Mouse (Mus musculus) kidney, adult 2 months (tissue): ENCODE results near the gene P2rx2. TPM values are rescaled to one million over a fixed set of nuclear protein-coding genes. Genes with fewer than 3 reads are reported as not detected.

Experiments
- DNase-seq: peaks from one replicate; pipeline ENCODE4 v3.0.0; 2021
- H3K27ac ChIP-seq: fragments of 200-500 bp; 2 replicates; pipeline ENCODE4 v1.5.1; 2012; ENCODE audit warnings: low read depth, low read length, control low read depth, inconsistent platforms; ENCODE audit not compliant: insufficient read depth
- H3K27me3 ChIP-seq: fragments of 200-500 bp; replicated peaks from 2 replicates; pipeline ENCODE4 v1.6.1; 2012; ENCODE audit warnings: mild to moderate bottlenecking, moderate library complexity, low read length, inconsistent platforms; ENCODE audit not compliant: control insufficient read depth, insufficient read depth
- H3K36me3 ChIP-seq: fragments of 200-500 bp; 2 replicates; pipeline ENCODE4 v1.6.1; 2012; ENCODE audit warnings: mild to moderate bottlenecking, moderate library complexity, low read length, inconsistent platforms; ENCODE audit not compliant: control insufficient read depth, insufficient read depth
- H3K4me1 ChIP-seq: fragments of 200-500 bp; 2 replicates; pipeline ENCODE4 v1.6.1; 2011; ENCODE audit warnings: low read length; ENCODE audit not compliant: control insufficient read depth, insufficient read depth
- H3K4me3 ChIP-seq: fragments of 200-500 bp; 2 replicates; pipeline ENCODE4 v1.5.1; 2011; ENCODE audit warnings: mild to moderate bottlenecking, low read depth, low read length, control low read depth; ENCODE audit not compliant: insufficient read depth
- CTCF ChIP-seq: fragments of 200-500 bp; conservative IDR thresholded peaks from 2 replicates; pipeline ENCODE4 v1.5.1; 2011; ENCODE audit warnings: low read depth, mild to moderate bottlenecking, control low read depth, low read length, moderate library complexity, mixed read lengths; ENCODE audit not compliant: insufficient read depth, insufficient read length
- POLR2A ChIP-seq: fragments of 200-500 bp; IDR thresholded peaks from one replicate; pipeline ENCODE4 v1.6.1; 2011; ENCODE audit warnings: low read depth, low read length, control low read depth
- WGBS: fragments of 180-500 bp; shearing (Covaris S2); methylation state at CpG from one replicate; pipeline ENCODE4 v1.1.7; 2018; 5-methylcytosine and 5-hydroxymethylcytosine counted together
- polyA plus RNA-seq: library from polyadenylated mRNA; depleted of rRNA; stranded (reverse); fragments of >200 nt; gene quantifications from 2 replicates; pipeline ENCODE4 v1.2.3, GENCODE M21; 2012

P2rx2 gene
- polyA plus RNA-seq, 1 experiment: 0.59 TPM

DNA sequence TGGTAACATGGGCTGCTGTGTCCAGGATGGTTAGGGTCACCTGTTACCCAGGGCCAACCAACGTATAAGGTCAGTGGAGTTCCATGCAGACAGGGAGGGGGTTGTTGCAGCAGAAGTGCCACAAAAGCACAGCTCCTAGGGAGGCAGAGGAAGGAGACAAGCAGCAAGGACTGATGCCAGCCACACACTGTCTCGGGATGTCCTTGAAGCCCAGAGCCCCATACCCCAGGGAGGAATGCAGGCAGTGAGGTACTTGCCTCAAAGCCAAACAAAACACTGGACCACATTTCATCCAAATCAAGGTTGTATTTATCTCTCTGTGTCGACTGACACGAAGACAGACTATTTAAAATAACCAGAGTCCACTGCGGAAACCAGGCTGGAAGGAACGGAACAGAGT lies 18.5 kb upstream of the P2rx2 start:
- H3K36me3 ChIP-seq: no peaks in the 10 kb centered on the region
- DNase-seq: no peak
- no peak overlapping the region for H3K4me3 ChIP-seq
- no peak for TF ChIP-seq POLR2A
- no peak for TF ChIP-seq CTCF
- H3K4me1 ChIP-seq: no peaks in the 10 kb centered on the region
- H3K27ac ChIP-seq: no peak overlapping the region
- WGBS: 87% methylated on average over 6 of the region's 6 CpGs
- no peaks in the 10 kb centered on the region for H3K27me3 ChIP-seq

DNA sequence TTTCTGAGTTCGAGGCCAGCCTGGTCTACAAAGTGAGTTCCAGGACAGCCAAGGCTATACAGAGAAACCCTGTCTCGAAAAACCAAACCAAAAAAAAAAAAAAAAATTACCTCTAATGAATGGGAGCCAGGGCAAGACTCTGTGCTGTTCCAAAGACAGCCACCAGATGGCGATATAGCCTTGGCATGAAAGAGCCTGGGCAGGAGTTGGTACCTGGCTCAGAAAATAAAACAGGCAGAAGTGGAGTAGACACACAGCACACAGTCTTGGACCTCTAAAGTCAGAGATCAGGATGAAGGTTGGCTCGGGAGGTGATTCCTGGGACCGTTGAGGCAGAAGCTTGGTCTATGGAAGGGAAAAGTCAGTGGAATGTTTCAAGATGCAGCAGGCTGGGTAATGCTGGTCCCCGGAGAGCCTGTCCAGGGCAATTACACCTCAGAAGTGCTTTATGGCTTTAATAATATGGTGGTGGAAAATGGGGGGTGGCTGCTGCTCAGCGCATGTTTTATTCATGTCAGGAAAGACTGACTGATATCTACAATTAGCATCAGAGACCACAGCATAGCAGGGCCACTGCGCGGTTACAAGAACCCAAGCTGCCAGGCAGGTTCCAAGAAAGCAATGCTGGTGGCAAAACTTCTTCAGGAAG lies 14.6 kb upstream of the P2rx2 start:
- Histone ChIP-seq H3K4me3 (no peak overlapping the region), H3K36me3 (no peaks in the 10 kb centered on the region), H3K27ac (no peak overlapping the region), H3K4me1 (no peaks in the 10 kb centered on the region), H3K27me3 (no peaks in the 10 kb centered on the region)
- peak; percentile 81 for DNase-seq
- WGBS: 29% methylated on average over 9 of the region's 9 CpGs
- TF ChIP-seq POLR2A (no peak), CTCF (peak; percentile 85)

DNA sequence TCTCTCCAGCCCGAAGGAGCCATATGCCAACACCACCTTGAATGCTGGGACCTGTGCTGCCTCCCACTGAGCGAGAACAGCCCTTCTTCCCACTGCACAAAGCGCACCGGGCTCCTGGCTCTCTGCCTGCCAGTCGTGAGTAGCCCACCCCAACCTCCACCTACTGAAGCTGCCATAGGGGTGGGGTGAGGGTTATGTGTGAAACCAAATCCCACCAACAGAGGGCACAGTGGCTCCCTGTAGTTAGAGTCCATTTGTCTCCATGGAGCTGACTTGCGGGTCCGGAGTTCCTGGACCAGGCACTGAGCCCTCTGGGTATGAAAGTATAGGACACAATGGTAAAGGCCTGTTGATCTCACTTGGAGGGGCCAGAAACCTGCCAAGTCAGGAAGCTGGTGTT lies 11.7 kb upstream of the P2rx2 start:
- Histone ChIP-seq H3K27ac (no peak overlapping the region), H3K4me3 (no peak overlapping the region), H3K27me3 (no peaks in the 10 kb centered on the region), H3K36me3 (no peaks in the 10 kb centered on the region), H3K4me1 (no peaks in the 10 kb centered on the region)
- TF ChIP-seq POLR2A (no peak), CTCF (peak; percentile 60)
- 11% methylated on average over 7 of the region's 7 CpGs for WGBS
- peak; percentile 55 for DNase-seq

DNA sequence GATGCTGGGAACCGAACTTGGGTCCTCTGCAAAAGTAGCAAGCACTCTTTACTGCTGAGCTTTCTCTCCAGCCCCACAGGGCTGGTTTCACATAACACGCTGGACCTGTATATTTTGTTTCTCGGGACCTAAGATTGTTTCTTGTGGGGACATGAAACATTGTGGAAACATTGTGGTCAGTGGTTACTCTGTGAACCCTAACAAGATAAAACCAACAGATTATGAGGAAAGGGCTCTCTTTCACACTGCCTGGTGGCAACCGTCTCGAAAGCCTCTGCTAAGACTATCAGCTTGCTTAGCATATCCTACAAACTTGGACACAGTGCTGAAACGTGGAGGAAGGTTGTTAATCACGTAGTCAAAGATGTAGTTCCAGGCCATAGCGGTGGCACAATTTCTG lies 4.0 kb upstream of the P2rx2 start:
- H3K27ac ChIP-seq: no peak overlapping the region
- no peak for DNase-seq
- no peak for TF ChIP-seq CTCF
- TF ChIP-seq POLR2A: no peak
- H3K4me1 ChIP-seq: no peaks in the 10 kb centered on the region
- H3K36me3 ChIP-seq: no peaks in the 10 kb centered on the region
- no peak overlapping the region for H3K4me3 ChIP-seq
- 78% methylated on average over 8 of the region's 8 CpGs for WGBS
- no peaks in the 10 kb centered on the region for H3K27me3 ChIP-seq

DNA sequence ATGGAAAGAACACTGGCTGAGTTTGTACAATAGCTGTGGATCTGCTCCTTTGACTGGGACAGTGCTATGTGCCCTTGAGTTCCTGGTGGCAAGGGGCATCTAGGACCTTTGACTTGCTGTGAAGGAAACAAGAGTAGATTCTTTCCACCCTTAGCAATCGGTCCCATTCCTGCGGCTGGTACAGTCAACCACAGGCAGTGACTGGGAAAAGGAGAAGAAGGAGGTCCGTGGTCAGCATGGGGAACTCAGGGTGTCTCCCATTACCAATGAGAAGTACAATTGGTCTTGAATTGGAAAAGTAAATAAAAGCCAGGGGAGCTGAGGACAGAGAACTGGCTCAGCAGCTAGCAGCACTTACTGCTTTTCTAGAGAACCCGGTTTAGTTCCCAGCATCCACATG lies 2.5 kb upstream of the P2rx2 start:
- Histone ChIP-seq H3K36me3 (no peaks in the 10 kb centered on the region), H3K27me3 (no peaks in the 10 kb centered on the region), H3K4me3 (no peak overlapping the region), H3K27ac (no peak overlapping the region), H3K4me1 (no peaks in the 10 kb centered on the region)
- no peak for DNase-seq
- TF ChIP-seq POLR2A: no peak
- TF ChIP-seq CTCF: no peak
- 89% methylated on average over 4 of the region's 4 CpGs for WGBS

DNA sequence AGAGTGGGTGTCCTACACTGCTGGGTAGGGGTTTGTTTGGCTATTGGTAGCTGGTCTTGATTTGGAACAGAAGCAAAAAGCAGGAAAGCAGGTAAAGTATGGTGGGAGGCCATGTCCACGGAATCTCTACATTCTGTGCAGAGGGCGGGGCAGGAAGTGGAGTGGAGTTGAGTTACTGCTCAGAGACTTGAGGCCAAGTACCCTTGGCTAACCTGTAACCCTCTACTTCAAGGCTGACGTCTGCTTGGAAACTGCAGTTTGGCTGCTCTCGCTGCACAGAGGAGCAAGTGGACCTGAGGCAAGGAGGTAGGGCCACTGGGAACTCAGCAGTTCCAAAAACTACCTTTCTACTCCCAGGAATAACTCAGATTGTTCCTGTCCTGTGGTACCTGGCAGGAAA lies 1.5 kb upstream of the P2rx2 start, which contains the start of gene Lrcol1:
TSS of gene Lrcol1 (plus strand) at position 207 of the 400 bp plus-strand sequence.
- Histone ChIP-seq H3K27ac (no peak within 1 kb of the TSS), H3K36me3 (no peaks in the 10 kb centered on the region), H3K4me3 (no peak within 1 kb of the TSS), H3K4me1 (no peaks in the 10 kb centered on the region), H3K27me3 (no peaks in the 10 kb centered on the region)
- TF ChIP-seq CTCF (no peak), POLR2A (no peak)
- WGBS: 66% methylated on average over 4 of the region's 4 CpGs
- no peak for DNase-seq

DNA sequence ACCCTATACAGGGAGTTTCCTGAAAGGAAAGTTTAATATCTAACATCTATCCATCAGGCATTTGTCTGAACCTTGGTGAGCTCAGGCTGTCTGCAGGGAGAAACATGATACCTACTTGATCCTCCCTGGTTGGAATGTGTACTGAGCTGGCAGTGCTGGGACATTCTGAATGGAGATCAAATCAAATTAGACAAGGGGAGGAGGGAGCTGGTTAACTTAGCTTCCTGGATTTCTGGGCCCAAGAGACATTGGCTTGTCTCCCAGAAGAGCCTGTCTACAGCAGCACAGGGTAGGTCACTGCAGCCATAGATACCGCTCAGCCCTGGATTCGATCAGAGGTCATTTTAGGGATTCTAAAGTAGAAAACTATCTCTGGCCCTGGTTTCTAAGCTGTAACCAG lies 4.2 kb downstream of the P2rx2 start:
- H3K27ac ChIP-seq: no peak overlapping the region
- no peaks in the 10 kb centered on the region for H3K4me1 ChIP-seq
- no peaks in the 10 kb centered on the region for H3K27me3 ChIP-seq
- WGBS: 48% methylated on average over 2 of the region's 2 CpGs
- peak; percentile 42 for DNase-seq
- H3K4me3 ChIP-seq: no peak overlapping the region
- TF ChIP-seq POLR2A: no peak
- TF ChIP-seq CTCF: no peak
- no peaks in the 10 kb centered on the region for H3K36me3 ChIP-seq
